Mouse (Mus musculus) erythroid progenitor cell, adult 5-6 weeks (primary cell): ENCODE measurements around the gene Psmc6. TPM values are rescaled to one million over a fixed set of nuclear protein-coding genes. Genes with fewer than 3 reads are reported as not detected.

Source experiments
- ATAC-seq: replicated peaks from 2 replicates; pipeline ENCODE4 v1.8.0; 2016; ENCODE audit warnings: moderate number of reproducible peaks, mild to moderate bottlenecking, moderate TSS enrichment, inconsistent platforms; ENCODE audit not compliant: poor library complexity, low FRiP score, severe bottlenecking
- total RNA-seq, 2 experiments: library from RNA; stranded (forward) in 1 of 2; stranded (reverse) in 1 of 2; fragments of 150-400 nt in 1 of 2; fragments of 186-747, 209-891 nt in 1 of 2; gene quantifications; 2 replicates each; pipeline versions ENCODE4 v1.2.3 to v1.2.4; 2015 to 2017; ENCODE audit warnings: low replicate concordance in 2 of 2

Gene Psmc6
- total RNA-seq, 2 experiments from 2014 or later: 151 to 178 TPM

DNA sequence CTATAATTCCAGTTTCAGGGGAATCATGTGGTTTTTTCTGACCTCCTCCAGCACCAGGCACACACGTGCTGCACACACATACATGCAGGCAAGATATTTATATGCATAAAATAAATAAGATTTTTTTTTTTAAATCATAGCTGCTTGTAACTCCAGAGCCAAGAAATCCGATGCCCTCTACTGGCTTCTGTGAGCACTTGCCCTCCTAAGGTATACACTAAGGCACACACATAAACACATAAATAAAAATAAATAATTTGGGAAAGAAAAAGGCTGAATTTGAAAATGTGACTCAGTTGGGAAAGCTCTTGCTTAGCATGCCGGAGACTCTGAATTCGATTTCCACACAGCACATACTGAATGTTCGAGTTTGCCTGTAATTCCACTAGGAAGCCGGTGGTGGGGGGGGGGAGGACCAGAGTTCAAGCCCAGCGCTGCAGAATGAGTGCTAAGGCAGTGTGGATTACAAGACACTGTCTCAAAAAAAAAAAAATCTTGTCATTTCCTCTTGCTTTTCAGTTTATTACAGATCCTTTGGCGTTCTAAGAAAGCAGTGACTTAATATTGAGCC lies 485 bp upstream of the Psmc6 start:
- ATAC-seq: peak; percentile 47

DNA sequence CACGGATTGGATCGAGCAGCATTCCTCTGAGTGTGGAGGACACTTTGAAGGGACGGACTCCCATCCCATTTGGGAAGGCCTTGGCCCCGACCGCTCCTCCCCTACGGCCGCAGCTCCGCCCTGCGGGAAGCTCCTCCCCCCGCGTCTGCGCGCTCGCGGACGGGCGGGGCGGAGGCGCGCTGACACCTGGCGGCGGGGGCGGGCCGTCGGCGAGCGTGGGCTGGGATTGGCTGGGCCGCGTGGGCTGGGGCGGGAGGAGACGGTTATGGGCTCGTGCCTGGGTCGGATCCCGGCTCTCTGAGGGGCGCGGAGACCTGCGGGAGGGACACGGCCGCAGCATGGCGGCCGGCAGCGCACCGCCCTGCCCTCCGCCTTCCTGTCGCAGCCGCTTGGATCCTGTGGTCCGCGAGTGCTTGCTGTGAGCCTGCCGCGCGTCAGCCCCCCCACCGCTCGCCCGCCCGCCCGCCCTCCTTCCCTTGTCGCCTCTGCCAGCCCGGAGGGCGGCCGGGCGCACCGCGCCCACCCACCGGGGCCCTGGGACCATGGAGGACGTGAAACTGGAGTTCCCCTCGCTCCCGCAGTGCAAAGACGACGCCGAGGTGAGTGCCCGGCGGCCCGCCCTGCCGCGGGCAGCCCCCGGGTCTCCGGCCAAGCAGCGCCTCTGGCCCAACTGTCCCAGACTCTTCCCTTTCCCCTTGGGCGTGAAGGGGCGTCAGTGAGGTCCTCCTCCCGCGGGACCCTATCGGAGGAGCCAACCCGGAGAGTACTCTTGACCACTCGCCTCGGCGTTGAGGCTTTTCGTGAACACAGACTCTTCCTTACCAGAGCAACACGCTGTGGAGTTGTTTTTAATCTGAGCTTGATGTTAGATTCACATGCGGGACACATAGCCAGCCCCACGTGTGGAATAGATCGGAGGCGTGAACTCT lies 21.6 kb downstream of the Psmc6 start, which contains the start of gene Styx:
TSS of gene Styx (plus strand) at position 163 of the 929 bp plus-strand sequence.
- ATAC-seq: peak; percentile 99

DNA sequence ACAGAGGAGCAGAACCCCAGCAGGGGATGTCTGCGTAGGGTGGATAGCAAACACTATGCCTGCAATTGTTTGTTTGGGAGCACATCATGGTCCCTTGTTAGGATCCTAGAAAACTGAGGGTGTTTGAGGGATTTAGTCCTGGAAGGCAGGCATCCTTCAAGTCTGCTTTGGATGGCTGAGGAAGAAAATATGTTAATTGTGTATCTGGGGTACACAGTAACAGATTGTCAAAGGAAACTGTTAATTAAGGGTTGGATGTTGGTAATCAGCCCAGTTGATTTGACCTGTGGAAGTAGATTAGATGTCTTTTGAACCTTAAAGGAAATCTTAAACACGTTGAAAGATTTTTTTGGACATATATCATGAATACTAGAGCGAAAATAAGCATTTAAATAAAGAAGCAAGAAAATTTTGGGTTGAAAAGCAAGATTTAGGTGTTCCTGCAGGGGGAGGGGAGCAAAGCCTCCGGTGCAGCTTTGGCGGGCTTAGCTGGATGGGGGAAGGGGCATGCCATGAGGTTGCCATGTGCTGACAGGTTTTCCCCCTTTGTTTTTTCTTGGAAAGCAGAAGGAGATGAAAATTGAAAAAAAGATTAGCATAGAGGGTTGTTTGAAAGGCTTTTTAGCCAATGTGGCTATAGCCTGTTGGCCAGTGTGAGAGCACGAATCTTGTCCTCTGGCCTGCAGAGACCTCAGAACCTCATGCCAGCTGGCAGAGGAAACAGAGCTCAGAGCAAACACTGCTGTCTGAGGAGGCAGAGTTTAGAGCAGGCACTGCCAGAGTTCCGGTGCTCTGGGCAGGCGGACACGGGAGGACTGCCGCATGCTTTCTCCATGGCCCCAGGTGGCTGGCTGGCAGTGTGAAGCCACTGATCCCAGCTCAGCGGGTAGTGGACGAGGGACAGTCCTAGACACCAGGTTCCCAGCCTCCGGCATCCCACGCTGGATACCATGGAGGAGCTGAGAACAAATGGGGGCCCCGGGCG lies 34.9 kb downstream of the Psmc6 start:
- no peak for ATAC-seq

DNA sequence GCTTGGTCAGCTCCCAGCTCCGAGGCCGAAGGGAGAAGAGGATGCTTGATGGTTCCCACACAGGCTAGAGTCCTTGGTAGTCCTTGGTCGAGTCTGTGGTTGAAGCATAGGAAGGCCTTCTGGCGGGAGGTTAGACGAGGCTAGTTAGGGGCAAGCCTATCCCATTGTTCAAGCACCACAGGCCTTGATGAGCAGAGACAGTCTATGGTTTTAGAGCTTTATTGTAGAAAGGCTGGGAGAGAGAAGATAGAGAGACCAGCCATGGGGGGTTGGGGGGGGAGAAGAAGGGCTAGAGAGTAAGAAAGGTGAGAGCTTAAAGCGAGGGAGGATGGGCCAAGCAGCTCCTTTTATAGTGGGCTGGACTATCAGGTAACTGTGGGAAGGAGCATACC lies 35.6 kb downstream of the Psmc6 start:
- no peak for ATAC-seq

DNA sequence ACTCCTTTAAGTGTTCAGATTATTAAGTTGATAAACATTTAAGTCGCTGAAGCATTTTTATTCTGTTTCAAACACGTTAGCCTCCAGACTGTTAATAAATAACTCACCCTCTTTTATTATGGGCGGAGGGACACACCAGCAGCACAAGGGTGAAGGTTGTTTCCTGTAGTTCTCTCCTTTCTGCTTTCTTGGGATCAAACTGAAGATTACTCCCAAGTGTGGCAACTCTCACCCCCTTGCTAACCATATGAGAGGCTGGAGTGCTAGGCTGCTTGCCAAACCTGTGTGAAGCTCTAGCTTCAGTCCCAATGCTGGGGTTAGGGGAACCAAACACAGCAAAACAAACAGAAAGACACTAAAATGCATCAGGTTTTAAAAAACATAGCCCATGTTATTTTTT lies 49.2 kb downstream of the Psmc6 start:
- no peak for ATAC-seq

DNA sequence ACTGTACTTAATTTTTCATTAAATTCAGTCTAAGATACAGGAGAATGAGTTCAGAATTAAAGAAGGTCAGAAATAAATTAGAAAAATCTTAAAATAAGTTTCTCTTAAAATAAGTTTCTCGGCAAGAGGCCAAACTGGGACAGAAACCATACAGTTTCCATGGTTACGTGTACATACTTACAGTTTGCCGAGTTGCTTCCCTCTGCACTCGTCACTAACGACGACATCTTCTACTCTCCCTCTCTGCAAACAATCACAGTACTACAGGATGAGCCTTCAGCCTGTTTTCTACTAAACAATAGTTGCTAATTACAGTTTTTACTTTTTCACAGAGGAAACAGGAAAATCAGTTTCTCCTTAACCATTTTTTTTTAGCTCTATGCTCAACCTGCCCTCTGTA lies 51.2 kb downstream of the Psmc6 start:
- no peak for ATAC-seq

DNA sequence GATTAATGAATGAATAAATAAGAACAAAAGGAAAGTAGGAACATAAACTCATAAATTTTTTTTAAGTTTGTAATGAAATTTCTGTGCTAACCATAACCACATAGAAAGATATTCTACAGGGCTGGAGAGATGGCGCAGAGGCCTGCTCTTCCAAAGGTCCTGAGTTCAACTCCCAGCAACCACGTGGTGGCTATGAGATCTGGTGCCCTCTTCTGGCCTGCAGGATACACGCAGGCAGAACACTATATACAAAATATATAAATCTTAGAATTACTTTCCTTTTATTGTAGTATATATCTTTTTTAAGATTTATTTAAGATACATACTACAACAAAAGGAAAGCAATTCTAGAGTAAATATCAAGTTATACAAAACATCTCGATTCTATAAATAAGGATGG lies 53.3 kb downstream of the Psmc6 start:
- no peak for ATAC-seq

DNA sequence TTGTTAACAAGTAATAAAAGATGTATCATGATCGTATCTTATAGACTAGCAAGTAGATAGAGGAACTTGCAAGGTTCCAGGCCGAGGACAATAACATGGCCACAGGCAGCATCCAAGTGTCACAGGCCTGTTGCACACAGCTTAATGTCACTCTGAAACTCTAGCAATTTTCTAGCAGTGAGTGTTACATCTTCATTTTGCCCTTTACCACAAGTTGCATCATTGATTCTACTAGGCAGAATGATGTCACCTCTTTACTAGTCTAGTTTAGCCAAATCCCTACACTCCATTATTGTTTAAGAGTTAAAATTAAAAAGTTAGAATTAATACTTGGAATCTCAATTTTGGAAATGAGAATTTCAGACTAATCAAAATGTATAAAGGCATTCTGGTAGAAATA lies 56.0 kb downstream of the Psmc6 start:
- ATAC-seq: no peak

DNA sequence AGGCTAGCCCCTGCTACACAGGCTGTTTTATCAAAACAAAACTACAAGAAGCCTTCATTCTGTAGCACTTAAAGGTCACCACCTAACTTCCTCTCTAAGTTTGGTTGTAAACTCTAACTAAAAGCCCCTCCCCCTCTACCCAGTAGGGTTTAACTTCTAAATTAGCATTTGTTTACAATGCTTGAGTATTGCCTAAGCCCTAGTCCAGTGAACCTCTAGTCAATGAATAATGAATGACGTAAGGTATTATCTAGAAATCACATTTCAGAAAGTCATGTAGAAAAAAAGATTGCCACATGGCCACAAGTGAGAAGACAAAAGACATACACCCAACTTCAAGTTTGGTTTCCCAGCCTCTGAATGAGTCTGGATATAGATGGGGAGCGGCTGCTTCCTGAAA lies 57.9 kb downstream of the Psmc6 start:
- no peak for ATAC-seq

DNA sequence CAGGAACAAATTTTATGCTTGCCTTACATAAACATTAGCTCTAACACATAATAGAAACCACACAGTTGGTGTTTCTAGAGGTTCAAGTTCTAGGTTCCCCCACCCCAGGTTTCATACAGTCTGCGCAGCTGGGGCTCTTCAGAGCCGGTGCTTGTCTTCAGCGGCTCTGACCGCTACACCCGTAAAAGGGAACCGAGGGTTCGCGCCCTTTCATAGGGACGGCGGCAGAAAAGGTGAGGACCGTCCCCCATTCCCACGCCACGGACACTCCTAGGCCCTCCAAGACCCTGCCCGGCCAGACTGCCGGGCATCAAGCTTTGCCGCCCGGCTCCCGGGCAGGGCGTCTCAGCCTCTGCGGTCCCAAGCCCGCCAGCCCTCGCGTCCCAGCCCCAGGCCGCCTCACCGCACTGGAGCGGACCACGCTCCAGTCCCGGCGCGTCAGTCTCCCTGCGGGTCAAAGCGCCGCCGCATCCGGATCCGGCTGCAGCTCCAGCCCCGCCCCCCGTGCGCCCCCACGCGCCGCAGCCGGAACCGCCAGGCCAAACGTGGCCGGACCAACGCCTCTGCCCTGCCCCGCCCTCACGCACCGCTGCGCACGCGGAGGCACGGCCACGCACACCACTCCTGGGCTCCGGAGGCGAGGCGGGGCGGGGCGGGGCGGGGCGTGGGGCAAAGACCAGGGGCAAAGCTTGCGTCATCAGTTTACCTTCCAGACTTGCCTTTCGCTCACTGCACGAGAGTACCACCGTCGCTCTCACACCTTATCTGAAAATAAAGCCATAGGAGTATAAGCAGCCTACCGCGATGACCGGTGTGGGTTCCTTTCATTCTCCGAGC lies 59.0 kb downstream of the Psmc6 start:
- peak; percentile 90 for ATAC-seq

DNA sequence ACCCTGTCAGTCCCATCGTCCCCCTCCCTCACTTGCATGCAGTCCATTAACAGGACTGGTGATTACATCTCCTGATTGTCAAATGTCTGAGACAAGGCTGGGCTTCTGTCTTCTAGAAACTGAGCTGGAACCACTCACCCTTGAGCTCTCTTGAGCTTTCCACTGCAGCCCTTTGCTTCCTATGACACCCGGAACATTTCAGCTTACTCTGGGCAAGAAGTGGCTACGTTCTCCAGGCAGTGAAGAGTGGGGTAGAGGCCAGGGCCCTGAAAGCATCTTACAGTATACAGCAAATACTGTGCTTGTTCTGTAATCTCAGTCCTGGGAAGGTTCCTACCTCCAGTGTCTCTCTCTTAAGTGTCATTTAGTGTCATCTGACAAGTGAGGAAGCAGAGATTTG lies 59.6 kb downstream of the Psmc6 start:
- 0 out of 2 replicates have a peak, but pooled peaks have one; percentile 17 for ATAC-seq

Other genes with a start within 250 kb of the Psmc6 start
- 1.3 and 5.0 TPM in 2 replicates for gene Gpr137c, start 110.1 kb upstream of the Psmc6 start, total RNA-seq (2015; ENCODE audit: low replicate concordance)
- gene Gpr137c, start 110.1 kb upstream of the Psmc6 start, total RNA-seq (2017; ENCODE audit: low replicate concordance): 0.26 and 2.1 TPM in 2 replicates
- gene Txndc16, start 109.5 kb upstream of the Psmc6 start, total RNA-seq (2015; ENCODE audit: low replicate concordance): 1.8 and 4.6 TPM in 2 replicates
- 3.0 and 6.1 TPM in 2 replicates for gene Txndc16, start 109.5 kb upstream of the Psmc6 start, total RNA-seq (2017; ENCODE audit: low replicate concordance)
- 23.4 and 37.7 TPM in 2 replicates for gene Ero1l, start 11.0 kb upstream of the Psmc6 start, total RNA-seq (2015; ENCODE audit: low replicate concordance)
- 28.9 and 38.3 TPM in 2 replicates for gene Ero1l, start 11.0 kb upstream of the Psmc6 start, total RNA-seq (2017; ENCODE audit: low replicate concordance)
- 7.1 and 14.1 TPM in 2 replicates for gene Styx, start 21.3 kb downstream of the Psmc6 start, total RNA-seq (2015; ENCODE audit: low replicate concordance)
- gene Styx, start 21.3 kb downstream of the Psmc6 start, total RNA-seq (2017; ENCODE audit: low replicate concordance): 1.6 and 11.9 TPM in 2 replicates
- gene Gnpnat1, start 75.1 kb downstream of the Psmc6 start, total RNA-seq (2015; ENCODE audit: low replicate concordance): 6.7 and 25.6 TPM in 2 replicates
- 0.45 and 3.1 TPM in 2 replicates for gene Gnpnat1, start 75.1 kb downstream of the Psmc6 start, total RNA-seq (2017; ENCODE audit: low replicate concordance)
- gene Fermt2, start 200.3 kb downstream of the Psmc6 start, total RNA-seq (2015; ENCODE audit: low replicate concordance): not detected in 2 replicates
- gene Fermt2, start 200.3 kb downstream of the Psmc6 start, total RNA-seq (2017; ENCODE audit: low replicate concordance): 0.51 and 0.91 TPM in 2 replicates